Mouse (Mus musculus) gastrocnemius, postnatal 10 days (tissue): ENCODE results near the gene Relb. TPM values are rescaled to one million over a fixed set of nuclear protein-coding genes. Genes with fewer than 3 reads are reported as not detected.
"Not testable (repeated sequence)": the region's sequence is repeated elsewhere in the genome, so short reads cannot be mapped to it uniquely, and the experiment has no call there.

Experiments
- DNase-seq: peaks from one replicate; pipeline ENCODE4 v3.0.0; 2021; ENCODE audit warnings: mixed read lengths
- total RNA-seq, 2 experiments: library from RNA; stranded (reverse); gene quantifications; 2 replicates each; pipeline ENCODE4 v1.2.3; 2021

Gene Relb
- total RNA-seq, 2 experiments from 2014 or later = 7.3 to 9.0 TPM

GRCm38 (mm10) chr7:19632275-19632674 is 3.0 kb upstream of the Relb start:
- no peak for DNase-seq

- DNase-seq = peak; percentile 94
Observed at GRCm38 (mm10) chr7:19628536-19629360, 490 bp downstream of the Relb start.

GRCm38 (mm10) chr7:19628192-19628535 is 1.1 kb downstream of the Relb start:
- DNase-seq = no peak

- no peak for DNase-seq
Observed at GRCm38 (mm10) chr7:19627721-19628120, 1.5 kb downstream of the Relb start.

GRCm38 (mm10) chr7:19623433-19623832 is 5.8 kb downstream of the Relb start:
- DNase-seq = no peak

- DNase-seq = no peak
Observed at GRCm38 (mm10) chr7:19622241-19622640, 7.0 kb downstream of the Relb start.

- no peak for DNase-seq
Observed at GRCm38 (mm10) chr7:19620811-19621210, 8.4 kb downstream of the Relb start.

GRCm38 (mm10) chr7:19619004-19619801 is 10.0 kb downstream of the Relb start:
- DNase-seq = peak; percentile 58

GRCm38 (mm10) chr7:19615036-19615577 is 14.1 kb downstream of the Relb start:
- DNase-seq = no peak

- no peak for DNase-seq
Observed at GRCm38 (mm10) chr7:19610969-19611368, 18.3 kb downstream of the Relb start.

GRCm38 (mm10) chr7:19609641-19610332 is 19.5 kb downstream of the Relb start:
- DNase-seq = no peak

GRCm38 (mm10) chr7:19607291-19607690 is 21.9 kb downstream of the Relb start:
- DNase-seq = no peak

GRCm38 (mm10) chr7:19604606-19605214 is 24.5 kb downstream of the Relb start:
- not testable (repeated sequence) for DNase-seq

- DNase-seq = peak; percentile 96
Observed at GRCm38 (mm10) chr7:19603849-19604605, 25.2 kb downstream of the Relb start, which contains the start of gene Clasrp. Clasrp (minus strand) TSS chr7:19604486.

GRCm38 (mm10) chr7:19603055-19603454 is 26.2 kb downstream of the Relb start:
- no peak for DNase-seq

- DNase-seq = no peak
Observed at GRCm38 (mm10) chr7:19600562-19600961, 28.7 kb downstream of the Relb start.

- no peak for DNase-seq
Observed at GRCm38 (mm10) chr7:19593061-19593730, 36.0 kb downstream of the Relb start.

- DNase-seq = peak; percentile 78
Observed at GRCm38 (mm10) chr7:19589917-19590316, 39.3 kb downstream of the Relb start.

- peak; percentile 58 for DNase-seq
Observed at GRCm38 (mm10) chr7:19589207-19589606, 40.0 kb downstream of the Relb start.

- DNase-seq = no peak
Observed at GRCm38 (mm10) chr7:19586269-19586668, 43.0 kb downstream of the Relb start.

GRCm38 (mm10) chr7:19580634-19581033 is 48.6 kb downstream of the Relb start:
- DNase-seq = no peak
